Mouse (Mus musculus) cerebellum, adult 11 months (tissue): ENCODE results near the gene Gm5269.

Experiments used
- DNase-seq: peaks from one replicate; pipeline ENCODE4 v3.0.0; 2022

Gm5269 gene

DNA sequence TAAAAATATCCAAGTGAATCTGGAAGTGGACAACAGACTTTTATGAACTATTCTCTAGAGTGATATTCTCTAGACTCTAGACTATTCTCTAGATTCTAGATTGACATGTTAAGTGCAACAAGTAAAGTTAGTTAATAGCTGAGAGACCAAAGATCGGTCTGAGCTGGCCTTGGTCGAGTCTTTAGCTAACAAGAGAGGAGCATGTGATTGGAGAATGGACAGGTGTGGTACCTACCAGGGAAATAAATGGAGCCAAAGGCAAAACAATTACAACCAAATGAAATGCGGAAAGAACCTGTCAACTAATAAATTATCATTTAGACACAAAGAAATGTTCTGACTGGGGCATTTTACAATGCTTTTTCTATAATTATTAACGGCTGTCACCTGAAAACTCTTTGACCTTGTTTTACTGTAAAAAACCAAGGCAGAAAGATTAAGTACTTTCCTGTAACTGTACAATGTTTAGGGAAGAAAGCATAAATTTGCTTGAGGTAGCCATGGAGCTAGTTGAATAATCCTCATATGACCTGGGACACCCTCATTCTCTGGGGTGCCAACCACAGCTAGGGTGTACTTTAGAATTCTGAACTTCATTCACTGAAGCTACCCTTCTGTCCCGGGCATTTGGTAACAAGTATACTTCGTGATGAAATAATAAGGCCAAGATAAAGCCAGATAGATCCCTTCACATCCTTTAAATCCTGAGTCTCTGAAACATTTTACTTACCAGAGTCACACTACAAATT lies 13.4 kb downstream of the Gm5269 start:
- DNase-seq = no peak

DNA sequence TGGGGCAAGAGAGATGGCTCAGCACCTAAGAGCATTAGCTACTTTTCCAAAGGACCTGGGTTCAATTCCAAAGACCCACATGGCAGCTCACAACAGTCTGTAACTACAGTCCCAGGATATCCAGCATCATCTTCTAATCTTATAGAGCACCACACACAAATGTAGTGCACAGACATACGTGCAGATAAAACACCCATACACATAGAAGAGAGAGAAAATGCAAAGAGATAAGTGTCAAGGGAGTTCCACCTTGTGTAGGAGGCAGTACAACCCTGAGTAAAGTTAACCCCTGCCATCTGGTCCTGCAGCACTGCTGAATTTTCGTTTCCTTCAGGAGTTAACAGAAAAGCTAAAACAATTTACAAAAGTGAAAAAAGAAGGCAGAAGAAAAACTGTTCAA lies 14.4 kb downstream of the Gm5269 start:
- no peak for DNase-seq

DNA sequence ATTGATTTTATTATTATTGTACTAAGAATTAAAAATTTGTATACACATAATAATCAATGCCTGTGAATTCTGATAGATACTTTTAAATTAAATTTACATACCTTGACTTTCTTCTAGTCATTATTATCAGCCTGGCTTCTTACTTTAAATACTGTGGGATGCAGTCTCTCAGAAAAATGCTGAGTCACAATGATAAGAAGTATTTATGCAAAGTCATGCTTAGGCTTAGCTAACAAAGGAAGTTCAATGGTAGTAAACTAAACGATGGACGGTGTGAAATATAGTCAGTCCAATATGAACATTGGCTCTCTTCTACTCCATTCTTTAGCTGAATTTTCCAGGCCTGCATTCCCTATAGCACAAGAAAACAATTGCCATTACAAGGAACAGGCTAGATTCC lies 16.8 kb downstream of the Gm5269 start:
- DNase-seq = no peak

DNA sequence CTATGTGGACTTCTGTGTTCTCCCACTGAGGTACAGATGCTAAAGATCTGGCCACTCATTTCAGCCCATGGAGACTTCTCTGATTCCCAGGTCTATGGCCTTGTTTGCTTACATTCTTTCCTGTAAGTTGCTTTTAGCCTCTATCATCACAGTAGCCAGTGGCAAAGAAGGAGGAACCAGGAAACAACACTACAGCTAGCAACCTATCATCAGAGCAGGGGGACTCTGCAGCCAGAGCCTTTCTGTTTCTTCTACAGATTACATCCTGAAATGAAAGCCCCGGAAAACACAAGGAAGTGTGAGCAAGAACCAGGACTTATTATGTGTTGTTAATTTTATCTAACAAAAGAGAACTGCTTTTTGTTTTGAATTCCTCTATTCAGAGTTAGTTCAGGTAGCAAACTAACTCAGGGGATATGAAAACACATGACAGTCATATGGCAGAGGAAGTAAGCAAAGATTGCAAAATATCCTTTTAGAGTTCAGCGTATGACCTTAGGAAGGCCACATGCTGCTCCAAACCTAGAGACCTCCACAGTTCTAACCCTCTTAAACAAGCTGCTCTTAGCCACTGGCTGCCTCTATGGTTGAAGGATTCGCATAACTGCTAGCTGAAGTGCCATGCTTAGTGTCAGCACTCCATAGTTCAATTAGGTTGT lies 21.5 kb downstream of the Gm5269 start:
- no peak for DNase-seq

DNA sequence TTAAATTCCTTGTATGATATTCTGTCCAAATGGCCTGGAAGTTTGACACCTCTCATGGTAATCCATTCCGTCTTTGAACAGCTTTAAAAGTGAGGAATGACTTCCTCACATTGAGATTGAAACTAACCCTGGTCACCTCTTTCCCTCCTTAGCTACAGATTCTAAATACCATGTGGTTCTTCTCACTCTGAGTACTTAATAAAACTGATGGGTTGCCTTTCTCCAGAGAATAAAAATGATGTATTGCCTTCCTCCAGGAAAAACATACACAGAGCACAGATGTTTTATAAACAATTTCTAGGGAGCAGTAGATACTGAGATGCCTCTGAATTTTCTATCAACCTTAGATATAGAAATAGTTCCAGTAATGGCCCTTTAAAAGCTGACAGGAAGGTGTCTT lies 22.0 kb downstream of the Gm5269 start:
- no peak for DNase-seq

DNA sequence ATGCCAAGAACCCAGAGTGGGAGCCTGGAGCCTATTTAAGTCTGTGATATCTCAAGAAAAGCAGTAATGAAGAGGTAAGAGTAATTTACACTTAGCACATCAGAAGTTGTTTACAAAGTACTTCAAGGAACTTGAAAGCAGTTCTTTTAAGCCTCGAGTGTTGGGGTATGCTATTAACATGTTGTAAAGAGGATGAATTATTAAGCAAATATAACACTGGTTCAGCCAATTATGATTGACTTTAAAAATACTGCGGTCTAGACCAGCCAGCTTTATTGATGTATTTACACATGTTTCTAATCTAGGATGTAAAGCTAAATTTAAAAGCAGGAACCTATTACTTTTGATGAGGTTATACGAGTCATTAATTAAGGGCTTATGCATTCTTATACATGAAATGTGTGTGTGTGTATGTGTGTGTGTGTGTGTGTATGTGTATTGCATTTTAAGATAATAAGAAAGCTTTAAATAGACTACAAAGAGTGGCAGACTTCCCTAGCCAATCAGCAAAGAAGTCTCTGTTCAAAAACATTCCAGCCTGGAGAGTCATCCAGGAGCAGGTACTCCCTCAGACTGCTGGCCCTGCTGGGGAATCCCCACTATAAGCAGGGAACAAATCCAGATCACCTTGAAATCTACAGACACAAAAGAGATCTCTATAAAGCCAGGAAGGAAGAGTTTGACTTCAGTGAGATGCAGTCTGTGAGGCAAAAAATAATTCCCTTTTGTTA lies 23.6 kb downstream of the Gm5269 start:
- no peak for DNase-seq

DNA sequence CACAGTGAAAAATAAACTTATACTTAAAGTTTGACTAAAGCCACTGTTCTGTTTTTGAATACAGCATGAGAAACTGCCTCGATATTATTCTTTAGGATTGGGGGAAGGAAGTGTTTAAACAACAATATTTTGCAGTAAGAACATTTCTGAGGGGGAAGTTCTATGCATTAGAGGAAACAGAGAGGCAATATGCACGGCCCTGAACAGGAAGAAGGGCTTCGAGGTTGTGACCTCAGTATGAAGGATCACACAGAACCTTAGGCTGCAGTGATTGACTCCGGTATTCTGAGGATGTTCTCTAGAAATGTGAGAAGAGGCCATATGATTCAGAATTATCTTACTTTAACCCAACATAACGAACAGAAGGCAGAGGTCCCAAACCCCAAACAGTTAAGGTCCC lies 24.3 kb downstream of the Gm5269 start:
- no peak for DNase-seq

DNA sequence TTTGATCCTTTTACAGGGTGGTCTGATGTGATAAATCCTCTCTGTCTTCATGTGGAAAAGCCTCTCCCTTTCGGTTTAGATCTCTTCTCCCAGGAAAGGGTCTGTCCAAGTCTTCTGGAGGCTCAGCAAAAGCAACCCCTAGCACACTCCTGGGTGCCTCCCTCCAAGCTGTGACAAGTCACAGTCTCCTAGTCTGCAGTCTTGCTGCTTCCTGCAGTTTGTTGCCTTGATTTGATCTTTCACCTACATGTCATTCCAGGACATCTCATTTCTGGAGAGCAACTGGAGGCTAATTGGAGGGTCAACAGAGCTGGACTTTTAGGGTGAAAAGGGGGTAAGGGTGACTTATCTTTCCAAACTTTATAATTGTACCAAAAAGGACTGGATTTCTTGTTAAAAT lies 24.8 kb downstream of the Gm5269 start:
- DNase-seq = no peak

DNA sequence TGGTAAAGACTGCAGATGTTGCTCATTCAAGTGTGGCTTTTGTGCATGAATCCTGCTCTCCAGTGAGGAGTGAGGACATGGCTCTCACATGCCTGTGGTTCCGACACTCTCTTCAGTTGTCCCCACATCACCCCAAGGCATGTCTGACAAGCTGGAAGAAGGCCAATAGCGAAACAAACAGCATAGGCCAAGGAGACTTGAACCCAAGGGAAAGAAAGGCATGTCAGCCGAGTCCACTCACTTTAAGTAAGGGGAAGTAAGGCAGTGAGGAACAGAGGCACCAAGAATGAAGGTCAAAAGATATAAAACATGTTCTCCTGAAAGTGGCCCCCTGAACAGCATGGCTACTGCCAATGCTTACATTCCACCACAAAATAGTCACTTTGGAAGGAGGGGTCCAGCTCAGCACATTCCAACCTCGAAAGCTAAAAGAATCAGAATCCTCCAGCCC lies 25.5 kb downstream of the Gm5269 start:
- no peak for DNase-seq

DNA sequence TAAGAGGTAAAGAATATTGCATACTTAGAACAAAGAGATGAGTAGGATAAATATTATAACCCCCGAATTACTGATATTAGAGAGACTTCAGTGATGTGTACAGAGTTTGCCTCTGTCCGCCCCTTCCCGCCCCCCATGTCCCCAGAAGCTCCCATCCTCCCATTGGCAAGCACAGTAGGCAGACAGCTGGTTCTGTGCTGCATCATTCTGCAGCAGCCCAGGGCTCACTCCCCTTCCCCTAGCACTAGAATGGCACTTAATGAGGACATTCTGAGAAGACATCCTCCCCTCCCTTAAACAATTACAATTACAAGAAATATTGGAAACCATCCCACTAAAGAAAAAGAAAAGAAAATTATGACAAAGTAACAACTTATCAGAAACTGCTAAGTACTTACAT lies 26.4 kb downstream of the Gm5269 start:
- DNase-seq = no peak

DNA sequence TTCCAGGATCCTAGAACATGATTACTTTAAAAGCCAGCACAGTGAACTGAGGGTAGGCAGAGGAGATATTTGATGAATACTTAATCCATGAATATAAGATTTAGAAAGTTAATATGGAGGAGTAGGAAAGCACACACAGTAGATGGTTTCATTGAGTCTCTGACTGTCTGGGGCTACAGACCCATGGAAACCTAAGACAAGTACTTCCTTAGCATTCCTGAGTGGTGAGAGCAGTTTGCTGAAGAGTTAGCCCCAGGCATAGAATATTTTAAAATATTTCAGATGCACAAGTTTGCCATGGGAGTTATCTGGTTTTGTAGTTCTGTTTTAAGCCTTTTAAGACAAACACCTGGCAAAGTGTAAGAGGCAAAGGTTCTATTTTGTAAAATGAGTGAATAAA lies 28.9 kb downstream of the Gm5269 start:
- DNase-seq = no peak

DNA sequence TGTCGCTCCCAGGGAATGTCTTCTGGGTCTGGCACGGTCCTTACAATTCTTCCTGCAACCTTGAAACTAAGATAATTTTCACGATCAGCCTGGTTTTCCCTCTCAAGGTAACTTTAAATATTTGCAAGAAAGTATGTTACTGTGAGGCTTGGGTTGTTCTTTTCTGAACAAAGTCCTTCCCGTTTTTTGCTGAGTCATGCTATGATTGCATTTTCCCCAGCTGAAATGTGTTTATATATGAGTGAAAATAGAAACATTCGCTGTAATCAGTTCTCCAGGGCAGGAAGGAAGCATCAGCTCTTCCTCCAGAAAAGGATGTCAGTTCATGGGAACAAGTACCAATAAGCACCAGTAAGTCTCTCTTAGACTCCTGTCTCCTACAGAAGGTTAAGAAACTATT lies 29.7 kb downstream of the Gm5269 start:
- DNase-seq = no peak

DNA sequence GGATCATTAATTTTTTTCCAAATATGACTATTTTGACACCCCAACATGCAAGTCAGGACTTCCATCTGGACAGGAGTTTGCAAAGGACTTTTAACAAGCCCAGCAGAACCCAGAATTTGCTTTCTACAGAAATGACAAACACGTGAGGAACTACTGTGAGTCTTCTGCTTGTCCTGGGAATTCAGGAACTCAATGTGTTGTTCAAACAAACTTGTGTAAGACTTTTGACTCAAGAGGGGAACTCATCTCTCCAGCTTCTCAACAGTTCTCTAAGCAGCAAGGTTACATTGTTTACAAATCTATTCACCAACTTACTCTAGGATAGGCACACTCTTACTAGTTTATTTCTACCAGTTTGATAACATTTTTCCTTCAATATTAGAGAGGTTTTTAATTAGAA lies 32.0 kb downstream of the Gm5269 start:
- no peak for DNase-seq

DNA sequence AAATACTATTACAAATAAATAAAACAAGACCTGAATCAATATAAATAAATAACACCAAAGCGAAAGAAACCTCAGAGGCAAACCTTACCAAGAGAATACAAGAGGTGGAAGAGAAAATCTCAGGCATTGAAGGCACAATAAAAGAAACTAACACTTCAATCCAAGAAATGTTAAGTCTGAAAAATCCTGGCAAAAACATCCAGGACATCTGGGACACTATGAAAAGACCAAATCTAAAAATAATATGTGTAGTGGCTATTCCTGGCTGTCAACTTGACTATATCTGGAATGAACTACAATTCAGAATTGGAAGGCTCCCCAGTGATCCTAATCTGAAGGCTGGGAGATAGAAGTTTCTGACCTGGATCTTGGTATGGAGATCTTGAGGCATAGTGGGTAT lies 44.6 kb downstream of the Gm5269 start:
- DNase-seq = no peak
